Mouse (Mus musculus): Measurements from ENCODE around the gene Lmo4. TPM values are rescaled to one million over a fixed set of nuclear protein-coding genes. Genes with fewer than 3 reads are reported as not detected.
A peak's percentile ranks its signal among the peaks of the same experiment; 100 is the strongest.

Lmo4 gene
- 67.1 and 69.6 TPM in 2 replicates for polyA plus RNA-seq (2012; ENCODE audit: insufficient read depth, insufficient read length, missing spikeins)

- H3K4me1 ChIP-seq (ENCODE audit: control insufficient read depth, insufficient read depth, low read length) = peaks cover 14% of the 10 kb centered on the region
- H3K4me3 ChIP-seq (ENCODE audit: insufficient read depth, low read length) = peak within 1 kb of the TSS; percentile 99
- H3K27ac ChIP-seq (ENCODE audit: insufficient read depth, low read depth, low read length) = peak within 1 kb of the TSS; percentile 84
- TF ChIP-seq CTCF (IDR thresholded peaks at IDR 0.05; ENCODE audit: low read depth, low read length) (no peak), POLR2A (IDR thresholded peaks at IDR 0.05; ENCODE audit: borderline replicate concordance, low read depth, low read length) (peak; percentile 92)
Observed at GRCm38 (mm10) chr3:144204413-144205311, at the start of gene Lmo4. Gene Lmo4 (minus strand): TSS chr3:144205220.

DNA sequence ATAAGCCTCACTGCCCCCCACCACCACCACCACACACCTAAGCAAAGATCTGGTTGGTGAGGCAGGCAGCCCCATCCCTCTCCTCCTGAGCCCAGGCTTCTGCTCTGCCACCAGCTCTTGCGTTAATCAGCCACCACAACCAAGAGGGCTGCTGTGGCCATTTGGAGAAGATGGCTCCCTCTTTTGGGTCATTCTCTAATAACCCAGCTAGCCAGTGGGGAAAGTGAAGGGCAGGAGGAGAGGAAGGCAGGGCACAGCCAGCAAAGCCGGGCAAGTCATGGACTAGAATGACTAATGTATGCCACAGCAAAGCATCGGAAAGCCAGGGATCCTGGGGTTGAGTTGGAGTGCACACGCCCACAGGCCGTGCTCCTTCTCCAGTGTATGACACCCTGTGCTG is 49.3 kb upstream of the Lmo4 start:
- Histone ChIP-seq H3K27ac (ENCODE audit: insufficient read depth, low read depth, low read length) (no peak overlapping the region), H3K4me1 (ENCODE audit: control insufficient read depth, insufficient read depth, low read length) (no peaks in the 10 kb centered on the region), H3K4me3 (ENCODE audit: insufficient read depth, low read length) (no peak overlapping the region)
- no peak for TF ChIP-seq CTCF (IDR thresholded peaks at IDR 0.05; ENCODE audit: low read depth, low read length)
- no peak for TF ChIP-seq POLR2A (IDR thresholded peaks at IDR 0.05; ENCODE audit: borderline replicate concordance, low read depth, low read length)

DNA sequence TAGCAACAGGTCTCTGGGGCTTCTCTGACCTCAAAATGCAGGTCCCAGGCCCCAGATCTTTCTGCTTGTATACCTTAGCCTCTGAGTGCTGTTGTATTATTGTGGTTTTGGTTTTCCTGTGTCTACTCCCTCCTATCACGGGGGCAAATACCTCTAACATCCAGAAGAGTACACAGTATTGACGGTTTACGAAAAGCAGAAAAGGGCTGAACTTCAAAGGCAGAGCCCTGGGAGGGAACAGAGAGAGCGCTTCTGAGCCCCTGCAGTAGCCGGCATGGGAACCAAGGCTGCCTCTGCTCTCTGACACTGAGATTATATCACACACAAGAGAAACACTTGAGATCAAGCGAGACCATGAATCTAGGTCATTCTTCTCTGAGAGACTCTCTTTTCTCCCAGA is 48.0 kb upstream of the Lmo4 start:
- H3K27ac ChIP-seq (ENCODE audit: insufficient read depth, low read depth, low read length) = no peak overlapping the region
- no peak for TF ChIP-seq CTCF (IDR thresholded peaks at IDR 0.05; ENCODE audit: low read depth, low read length)
- TF ChIP-seq POLR2A (IDR thresholded peaks at IDR 0.05; ENCODE audit: borderline replicate concordance, low read depth, low read length) = no peak
- H3K4me3 ChIP-seq (ENCODE audit: insufficient read depth, low read length) = no peak overlapping the region
- H3K4me1 ChIP-seq (ENCODE audit: control insufficient read depth, insufficient read depth, low read length) = no peaks in the 10 kb centered on the region

- Histone ChIP-seq H3K27ac (ENCODE audit: insufficient read depth, low read depth, low read length) (no peak overlapping the region), H3K4me1 (ENCODE audit: control insufficient read depth, insufficient read depth, low read length) (no peaks in the 10 kb centered on the region), H3K4me3 (ENCODE audit: insufficient read depth, low read length) (no peak overlapping the region)
- TF ChIP-seq CTCF (IDR thresholded peaks at IDR 0.05; ENCODE audit: low read depth, low read length) = no peak
- no peak for TF ChIP-seq POLR2A (IDR thresholded peaks at IDR 0.05; ENCODE audit: borderline replicate concordance, low read depth, low read length)
Observed at GRCm38 (mm10) chr3:144252109-144252508, 47.1 kb upstream of the Lmo4 start.

DNA sequence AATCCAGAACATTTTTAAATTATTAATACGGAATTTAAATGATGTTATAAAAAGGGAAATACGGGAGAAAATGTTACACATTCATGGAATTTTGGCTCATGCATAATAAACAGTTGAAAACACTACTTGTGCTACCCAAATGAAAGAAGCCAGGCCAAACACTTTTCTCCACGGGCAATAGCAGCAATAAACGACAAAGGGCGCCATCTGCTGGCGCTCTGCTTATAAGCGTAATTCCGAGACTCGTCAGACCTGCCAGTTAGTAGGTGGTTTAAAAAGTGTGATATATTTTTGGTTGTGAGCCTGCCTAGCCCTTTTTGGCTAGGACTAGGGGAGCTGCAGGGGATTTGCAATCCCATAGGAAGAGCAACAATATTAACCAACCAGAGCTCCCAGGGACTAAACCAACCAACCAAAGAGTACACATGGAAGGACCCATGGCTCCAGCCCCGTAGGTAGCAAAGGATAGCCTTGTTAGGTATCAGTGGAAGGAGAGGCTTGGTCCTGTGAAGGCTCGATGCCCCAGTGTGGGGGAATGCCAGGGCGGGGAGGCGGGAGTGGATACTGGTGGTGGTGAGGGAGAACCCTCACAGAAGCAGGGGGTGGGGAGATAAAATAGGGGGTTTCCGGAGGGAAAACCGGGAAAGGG is 37.1 kb upstream of the Lmo4 start:
- TF ChIP-seq CTCF (IDR thresholded peaks at IDR 0.05; ENCODE audit: low read depth, low read length) (peak; percentile 83), POLR2A (IDR thresholded peaks at IDR 0.05; ENCODE audit: borderline replicate concordance, low read depth, low read length) (no peak)
- H3K4me1 ChIP-seq (ENCODE audit: control insufficient read depth, insufficient read depth, low read length) = no peaks in the 10 kb centered on the region
- no peak overlapping the region for H3K4me3 ChIP-seq (ENCODE audit: insufficient read depth, low read length)
- H3K27ac ChIP-seq (ENCODE audit: insufficient read depth, low read depth, low read length) = no peak overlapping the region

GRCm38 (mm10) chr3:144241161-144241560 is 36.1 kb upstream of the Lmo4 start:
- no peak overlapping the region for H3K27ac ChIP-seq (ENCODE audit: insufficient read depth, low read depth, low read length)
- no peak overlapping the region for H3K4me3 ChIP-seq (ENCODE audit: insufficient read depth, low read length)
- TF ChIP-seq POLR2A (IDR thresholded peaks at IDR 0.05; ENCODE audit: borderline replicate concordance, low read depth, low read length) (no peak), CTCF (IDR thresholded peaks at IDR 0.05; ENCODE audit: low read depth, low read length) (no peak)
- H3K4me1 ChIP-seq (ENCODE audit: control insufficient read depth, insufficient read depth, low read length) = no peaks in the 10 kb centered on the region

- no peak for TF ChIP-seq CTCF (IDR thresholded peaks at IDR 0.05; ENCODE audit: low read depth, low read length)
- TF ChIP-seq POLR2A (IDR thresholded peaks at IDR 0.05; ENCODE audit: borderline replicate concordance, low read depth, low read length) = no peak
- no peaks in the 10 kb centered on the region for H3K4me1 ChIP-seq (ENCODE audit: control insufficient read depth, insufficient read depth, low read length)
- no peak overlapping the region for H3K27ac ChIP-seq (ENCODE audit: insufficient read depth, low read depth, low read length)
- no peak overlapping the region for H3K4me3 ChIP-seq (ENCODE audit: insufficient read depth, low read length)
Observed at GRCm38 (mm10) chr3:144238482-144238881, 33.5 kb upstream of the Lmo4 start.

- Histone ChIP-seq H3K4me3 (ENCODE audit: insufficient read depth, low read length) (no peak overlapping the region), H3K4me1 (ENCODE audit: control insufficient read depth, insufficient read depth, low read length) (peaks cover 7% of the 10 kb centered on the region)
- TF ChIP-seq CTCF (IDR thresholded peaks at IDR 0.05; ENCODE audit: low read depth, low read length) (no peak), POLR2A (IDR thresholded peaks at IDR 0.05; ENCODE audit: borderline replicate concordance, low read depth, low read length) (no peak)
Observed at GRCm38 (mm10) chr3:144232347-144233008, 27.5 kb upstream of the Lmo4 start.

DNA sequence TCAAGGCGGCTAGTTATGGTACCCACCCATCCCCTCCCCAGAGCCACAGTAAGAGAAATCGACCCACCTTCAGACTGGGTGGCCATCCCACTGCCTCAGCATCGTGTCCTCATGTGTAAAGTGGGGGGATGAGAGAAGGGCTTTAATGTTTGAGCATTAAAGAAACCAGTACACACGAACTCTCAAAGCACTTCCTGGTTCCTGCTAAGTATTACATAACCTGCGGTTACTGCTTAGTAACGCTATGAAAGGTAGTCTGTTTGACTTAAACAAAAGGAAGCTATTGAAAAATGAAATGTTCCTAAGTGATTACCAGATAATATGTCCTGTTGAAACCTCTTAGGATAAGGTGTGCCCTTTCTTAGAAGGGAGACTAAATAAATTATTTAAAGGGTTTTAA is 26.9 kb upstream of the Lmo4 start:
- no peak overlapping the region for H3K4me3 ChIP-seq (ENCODE audit: insufficient read depth, low read length)
- H3K27ac ChIP-seq (ENCODE audit: insufficient read depth, low read depth, low read length) = no peak overlapping the region
- no peak for TF ChIP-seq POLR2A (IDR thresholded peaks at IDR 0.05; ENCODE audit: borderline replicate concordance, low read depth, low read length)
- no peak for TF ChIP-seq CTCF (IDR thresholded peaks at IDR 0.05; ENCODE audit: low read depth, low read length)

More at GRCm38 (mm10) chr3:144232347-144233008, 27.5 kb upstream of the Lmo4 start:
- H3K27ac ChIP-seq (ENCODE audit: insufficient read depth, low read depth, low read length) = no peak overlapping the region

More for the DNA sequence above, 26.9 kb upstream of the Lmo4 start:
- H3K4me1 ChIP-seq (ENCODE audit: control insufficient read depth, insufficient read depth, low read length) = peaks cover 7% of the 10 kb centered on the region
